Mouse (Mus musculus): Measurements from ENCODE around the gene Phf12.
"Not testable (repeated sequence)": the region's sequence is repeated elsewhere in the genome, so short reads cannot be mapped to it uniquely, and the experiment has no call there.

The Phf12 gene

GRCm38 (mm10) chr11:78031947-78032808 is 49.6 kb downstream of the Phf12 start, which contains the start of gene Dhrs13:
Gene Dhrs13, plus strand, starts transcription at chr11:78032280.
- peak; percentile 93 to 96 for DNase-seq

GRCm38 (mm10) chr11:78032809-78033195 is 50.2 kb downstream of the Phf12 start:
- DNase-seq: no peak

- DNase-seq: no peak
These were observed 51.5 kb downstream of the Phf12 start for GRCm38 (mm10) chr11:78033931-78034617.

GRCm38 (mm10) chr11:78036791-78037190 is 54.2 kb downstream of the Phf12 start:
- DNase-seq: no peak

GRCm38 (mm10) chr11:78037831-78038752 is 55.5 kb downstream of the Phf12 start, which contains the start of gene Flot2:
Gene Flot2, plus strand, starts transcription at chr11:78037931.
- DNase-seq: peak; percentile 68 to 75

- no peak for DNase-seq
These were observed 58.3 kb downstream of the Phf12 start for GRCm38 (mm10) chr11:78040878-78041277.

- DNase-seq: not testable (repeated sequence)
These were observed 59.8 kb downstream of the Phf12 start for GRCm38 (mm10) chr11:78042290-78042870.

GRCm38 (mm10) chr11:78044758-78045251 is 62.3 kb downstream of the Phf12 start:
- DNase-seq: peak; percentile 88 to 90

- not testable (repeated sequence) for DNase-seq
These were observed 66.1 kb downstream of the Phf12 start for GRCm38 (mm10) chr11:78048637-78049036.

GRCm38 (mm10) chr11:78053078-78053477 is 70.5 kb downstream of the Phf12 start:
- DNase-seq: no peak

GRCm38 (mm10) chr11:78056946-78057345 is 74.4 kb downstream of the Phf12 start:
- DNase-seq: no peak

GRCm38 (mm10) chr11:78059833-78060757 is 77.5 kb downstream of the Phf12 start:
- peak; percentile 73 to 82 for DNase-seq

GRCm38 (mm10) chr11:78062563-78062962 is 80.0 kb downstream of the Phf12 start:
- no peak for DNase-seq

- no peak for DNase-seq
These were observed 83.4 kb downstream of the Phf12 start for GRCm38 (mm10) chr11:78065906-78066305.

GRCm38 (mm10) chr11:78066641-78067040 is 84.1 kb downstream of the Phf12 start:
- DNase-seq: no peak

GRCm38 (mm10) chr11:78067566-78067965 is 85.0 kb downstream of the Phf12 start:
- no peak for DNase-seq

- DNase-seq: no peak
These were observed 86.6 kb downstream of the Phf12 start for GRCm38 (mm10) chr11:78069130-78069529.

- no peak for DNase-seq
These were observed 87.1 kb downstream of the Phf12 start for GRCm38 (mm10) chr11:78069646-78070045.

GRCm38 (mm10) chr11:78071938-78072337 is 89.4 kb downstream of the Phf12 start:
- no peak for DNase-seq

GRCm38 (mm10) chr11:78072425-78073130 is 90.0 kb downstream of the Phf12 start:
- DNase-seq: no peak
